Mouse (Mus musculus): ENCODE data around the gene Klc4.

Klc4 gene

DNA sequence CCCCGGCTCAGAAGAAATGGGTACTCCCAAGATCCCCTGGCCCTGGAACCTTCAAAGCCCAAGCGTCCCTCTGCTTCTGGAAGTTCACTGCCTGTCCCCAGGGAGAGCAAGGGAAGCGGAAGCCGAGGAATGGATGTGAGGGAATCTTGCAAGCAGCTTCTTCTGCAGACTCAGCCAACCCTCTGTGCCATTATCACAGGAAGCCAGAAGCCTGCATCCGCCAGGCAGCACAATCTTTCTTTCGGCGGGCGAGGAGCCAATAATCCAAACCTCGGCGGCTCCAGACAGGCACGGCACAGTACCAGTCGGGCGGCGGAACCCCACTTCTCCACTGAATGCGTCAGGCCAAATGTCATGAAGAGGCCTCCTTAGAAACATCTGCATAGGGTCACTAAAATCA, 24.5 kb downstream of the Klc4 start:
- DNase-seq (ENCODE audit: low spot score in 2 of 2), result no peak

DNA sequence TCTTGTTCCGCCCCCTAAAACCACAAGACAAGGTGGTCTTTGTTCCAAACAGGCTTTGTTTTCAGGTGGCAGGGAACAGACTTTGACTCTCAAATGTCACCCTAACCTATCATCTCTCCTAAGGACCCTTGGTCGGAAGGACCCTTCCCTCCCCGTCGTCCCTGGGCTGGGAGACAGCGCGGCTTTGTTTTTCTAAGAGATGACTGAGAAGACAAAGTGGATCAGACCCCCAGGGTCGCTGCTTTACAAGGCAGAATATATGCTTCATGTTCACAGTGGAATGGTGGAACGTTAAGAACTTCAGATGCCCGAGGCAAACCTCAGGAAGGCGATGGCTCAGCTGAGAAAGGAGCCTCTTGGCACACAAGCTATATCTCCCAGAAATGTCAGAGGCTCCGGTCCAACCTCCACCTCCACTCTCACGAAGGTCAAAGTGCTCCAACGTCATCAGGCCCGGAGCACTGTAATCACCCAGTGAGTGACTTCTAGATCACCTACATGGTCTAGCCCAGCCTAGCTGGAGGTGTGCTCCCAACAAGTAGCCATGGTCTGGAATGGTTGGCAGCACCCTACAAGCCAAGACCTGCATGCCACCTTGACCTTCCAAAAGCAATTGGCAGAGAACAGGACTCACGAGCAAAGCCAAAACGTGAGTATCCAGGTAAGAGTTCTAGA, 26.0 kb downstream of the Klc4 start:
- no peak for DNase-seq (ENCODE audit: low spot score in 2 of 2)

DNA sequence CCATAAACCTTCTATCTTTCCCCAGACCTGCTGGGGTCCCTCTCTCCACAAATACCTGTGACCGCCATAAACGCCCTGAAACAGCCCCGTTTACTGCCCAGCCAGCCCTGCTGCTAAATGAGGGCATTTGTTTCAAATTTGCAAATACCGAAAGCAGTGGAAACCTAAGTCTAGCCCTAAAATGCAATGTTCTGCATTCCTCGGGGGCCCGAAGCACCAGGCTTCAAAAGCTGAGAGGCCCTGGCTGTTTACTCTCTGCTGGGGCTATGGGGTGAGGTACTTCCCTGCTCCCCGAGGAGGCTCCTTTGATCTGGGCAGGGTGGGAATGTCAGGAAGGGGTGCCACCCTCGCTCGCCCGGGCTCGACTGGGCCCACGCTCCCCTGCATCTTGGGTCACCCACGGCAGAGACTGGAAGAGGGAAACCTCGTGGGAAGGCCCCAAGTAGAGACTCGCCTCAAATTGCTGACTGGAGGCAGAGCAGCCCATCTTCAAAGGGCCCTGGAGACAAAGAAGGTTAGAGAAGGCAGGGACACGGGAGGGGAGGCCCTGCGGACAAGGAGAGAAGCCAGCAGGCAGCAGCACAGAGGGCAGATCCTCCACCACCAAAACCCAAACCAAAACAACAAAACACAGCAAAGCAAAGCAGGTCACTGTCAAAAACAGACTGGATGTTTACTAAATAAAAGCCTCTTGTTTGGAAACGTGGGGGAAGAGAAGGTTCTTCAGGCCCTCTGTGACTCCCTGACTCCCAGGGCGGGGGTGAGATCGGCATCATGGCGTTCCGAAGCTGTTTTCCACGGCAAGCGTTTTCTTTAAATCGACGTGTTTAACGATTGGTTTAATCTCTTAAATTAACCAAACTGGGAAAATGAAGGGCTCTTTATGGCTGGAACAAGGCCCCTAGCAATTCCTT, 26.8 kb downstream of the Klc4 start:
- no peak for DNase-seq (ENCODE audit: low spot score in 2 of 2)

DNA sequence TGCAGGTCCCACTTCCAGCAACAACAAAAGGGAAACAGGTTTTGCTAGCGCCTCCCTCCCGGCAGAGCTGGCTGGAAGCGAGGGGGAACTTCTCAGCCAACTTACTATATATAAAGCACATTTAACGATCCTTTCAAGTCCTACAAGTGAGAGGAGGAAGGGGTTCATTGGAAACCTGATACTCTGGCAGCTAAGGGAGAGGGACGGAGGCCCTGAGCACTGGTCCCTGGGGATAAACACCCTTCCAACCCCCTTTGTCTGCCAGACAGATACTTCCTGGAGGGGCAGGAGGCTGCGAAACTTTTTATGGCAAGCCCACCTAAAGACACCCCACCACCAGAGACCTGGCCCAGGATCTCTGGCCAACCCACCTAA, 27.4 kb downstream of the Klc4 start:
- no peak for DNase-seq (ENCODE audit: low spot score in 2 of 2)

DNA sequence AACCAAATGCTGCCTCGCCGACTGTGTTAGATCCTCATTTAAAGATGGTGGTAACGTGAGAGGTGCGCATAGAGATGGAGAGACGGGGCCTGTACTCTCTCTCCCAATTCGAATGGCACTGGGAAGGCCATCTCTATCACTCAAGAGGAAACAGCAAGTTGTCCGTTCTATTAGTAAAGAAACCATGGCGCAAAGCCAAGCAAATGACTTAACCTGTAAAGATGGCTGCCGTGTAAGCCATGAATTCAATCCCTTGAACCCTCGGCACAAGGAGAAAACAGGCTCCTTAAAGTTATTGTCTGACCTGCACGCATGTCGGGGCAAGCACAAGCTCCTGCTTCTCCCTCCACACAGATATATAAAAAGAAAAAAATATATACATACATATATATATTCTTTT, 28.0 kb downstream of the Klc4 start:
- DNase-seq (ENCODE audit: low spot score in 2 of 2), result no peak

DNA sequence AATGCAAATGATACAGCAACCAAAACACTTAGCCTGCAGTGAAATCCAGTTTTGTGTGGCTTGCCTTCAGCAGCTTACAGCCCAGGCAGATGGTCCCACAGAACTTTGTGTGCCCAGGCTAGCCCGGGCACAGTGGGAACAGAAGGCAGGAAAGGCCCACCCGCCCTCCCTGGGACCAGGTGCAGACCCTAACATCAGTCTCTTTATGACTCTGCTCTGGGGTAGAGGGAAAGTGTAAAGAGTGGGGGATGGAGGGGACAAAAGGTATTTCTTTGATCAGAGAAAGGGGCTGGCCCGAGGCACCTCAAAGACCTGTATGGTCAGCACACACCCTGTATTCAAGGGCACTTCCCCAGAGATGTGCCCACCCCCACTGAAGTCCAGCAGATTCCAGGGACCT, 32.6 kb downstream of the Klc4 start:
- no peak for DNase-seq (ENCODE audit: low spot score in 2 of 2)

DNA sequence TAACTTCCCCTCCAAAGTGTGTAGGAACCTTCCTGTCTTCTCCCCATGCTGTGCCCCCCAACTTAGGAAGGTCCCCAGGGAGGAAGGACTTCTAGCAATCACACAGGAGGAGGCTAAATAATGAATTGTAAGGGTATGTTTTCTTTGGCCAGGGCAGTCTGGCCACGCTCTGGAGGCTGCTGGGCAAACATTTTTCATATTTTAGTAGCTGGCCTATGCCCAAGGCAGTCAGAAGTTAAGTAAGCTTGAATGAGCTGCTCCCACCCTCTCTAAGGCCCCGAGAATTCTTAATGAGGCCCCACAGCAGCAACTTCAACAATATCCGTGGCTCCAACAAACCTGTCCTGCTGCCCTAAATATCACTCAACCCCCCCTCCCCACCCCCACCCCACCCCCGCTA, 33.0 kb downstream of the Klc4 start:
- DNase-seq (ENCODE audit: low spot score in 2 of 2), result no peak

DNA sequence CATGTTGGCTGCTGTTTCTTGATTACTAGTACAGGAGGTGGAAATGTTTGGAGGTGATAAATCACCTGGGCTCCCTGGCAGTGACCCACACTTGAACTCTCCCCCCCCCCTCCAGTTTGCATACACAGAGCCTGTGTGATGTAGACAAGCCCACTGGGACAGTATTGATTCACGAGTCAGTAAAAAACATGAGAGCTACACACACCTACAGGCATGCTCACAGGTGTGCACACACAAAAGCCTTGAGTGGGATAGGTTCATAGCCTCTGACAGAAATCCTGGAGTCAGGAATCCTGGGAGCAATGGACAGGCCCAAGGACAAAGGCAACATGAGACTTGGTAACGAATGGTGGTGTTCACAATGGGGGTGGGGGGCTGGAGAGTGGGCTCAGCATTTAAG, 33.6 kb downstream of the Klc4 start:
- no peak for DNase-seq (ENCODE audit: low spot score in 2 of 2)

DNA sequence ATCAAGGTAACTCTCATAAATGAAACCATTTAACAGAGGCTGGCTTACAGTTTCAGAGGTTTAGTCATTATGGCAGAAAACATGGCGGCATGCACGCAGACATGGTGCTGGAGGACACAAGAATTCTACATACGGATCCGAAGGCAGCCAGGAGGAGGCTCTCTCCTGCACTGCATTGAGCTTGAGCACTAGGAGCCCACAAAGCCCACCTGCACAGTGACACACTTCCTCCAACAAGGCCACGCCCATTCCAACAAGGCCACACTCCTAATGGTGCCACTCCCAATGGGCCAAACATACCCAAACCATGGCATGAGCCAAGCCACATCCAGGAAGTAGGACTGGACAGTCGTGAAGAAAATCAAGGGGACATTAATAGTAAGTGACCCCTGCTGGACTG, 34.5 kb downstream of the Klc4 start:
- DNase-seq (ENCODE audit: low spot score in 2 of 2), result no peak

DNA sequence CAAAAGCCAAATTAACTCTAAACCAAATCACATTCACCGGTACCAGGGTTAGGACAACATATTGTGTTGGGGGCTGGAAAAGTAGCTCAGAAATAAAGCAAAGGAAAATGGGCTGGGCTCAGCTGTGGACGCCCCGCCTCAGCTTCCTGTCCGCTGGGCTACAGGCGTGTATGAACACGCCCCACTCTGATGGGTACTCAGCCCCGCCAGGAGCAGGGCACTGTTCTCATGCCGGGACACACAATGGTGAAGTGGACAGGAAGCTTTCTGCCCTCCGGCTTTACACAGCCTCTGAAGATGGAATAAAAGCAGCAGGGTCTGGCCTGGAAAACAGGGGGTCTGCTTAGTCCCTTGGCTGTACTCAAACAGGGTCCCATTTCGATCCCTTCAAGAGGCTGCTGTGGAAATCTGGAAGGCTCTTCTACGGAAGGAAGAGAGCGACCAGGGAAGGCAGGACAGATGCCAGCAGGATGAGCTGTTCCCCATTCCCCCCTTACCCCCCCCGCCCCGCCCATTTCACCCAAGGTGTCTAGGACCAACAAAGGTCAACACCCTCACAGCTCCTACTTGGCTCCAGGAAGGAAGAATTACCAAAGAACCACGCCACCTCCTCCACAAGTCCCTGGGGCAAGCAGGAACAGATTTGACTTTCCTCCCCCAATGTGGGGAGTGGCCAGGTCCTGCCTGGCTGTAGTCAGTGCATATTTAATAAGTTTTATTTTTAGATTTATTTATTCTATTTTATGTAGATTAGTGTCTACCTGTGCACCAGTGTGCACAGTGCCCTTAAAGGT, 35.9 kb downstream of the Klc4 start:
- DNase-seq (ENCODE audit: low spot score in 2 of 2), result no peak

DNA sequence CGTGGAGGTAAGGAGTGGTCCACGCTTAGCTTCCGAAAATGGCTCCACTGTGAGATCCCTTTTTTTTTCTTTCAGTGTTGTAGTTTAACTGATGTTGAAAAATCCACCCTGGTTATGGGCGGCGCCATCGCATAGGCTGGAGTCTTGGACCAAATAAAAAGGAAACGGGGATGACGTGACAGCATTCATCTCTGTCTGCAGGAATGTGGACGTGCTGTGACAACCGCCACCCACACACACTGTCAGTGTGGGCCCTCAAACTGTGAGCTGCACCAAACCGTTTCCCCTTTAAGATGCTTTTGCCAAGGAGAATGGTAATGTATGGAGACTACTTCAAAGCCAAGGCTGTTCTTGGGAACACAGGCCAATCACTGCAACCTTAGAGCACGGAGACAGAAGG, 39.8 kb downstream of the Klc4 start:
- DNase-seq (ENCODE audit: low spot score in 2 of 2), result no peak

DNA sequence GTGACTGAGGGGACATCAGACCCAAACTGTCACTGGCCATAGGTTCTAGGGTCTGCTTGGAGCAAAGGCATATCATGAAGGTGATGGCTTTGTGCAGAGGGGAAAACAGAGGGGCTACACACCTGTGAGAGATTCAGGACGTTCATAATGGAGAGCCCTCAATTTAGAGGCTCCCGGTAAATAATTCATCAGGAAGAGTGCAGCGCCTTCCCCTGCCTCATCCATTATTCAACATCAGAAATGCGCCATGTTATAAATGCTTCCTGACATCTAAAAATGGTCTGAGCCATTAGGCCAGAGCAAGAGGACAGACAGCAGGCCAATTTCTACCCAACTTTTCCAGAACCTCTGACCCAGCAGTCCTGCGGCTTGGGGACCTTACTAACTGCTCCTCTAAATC, 40.7 kb downstream of the Klc4 start:
- no peak for DNase-seq (ENCODE audit: low spot score in 2 of 2)

DNA sequence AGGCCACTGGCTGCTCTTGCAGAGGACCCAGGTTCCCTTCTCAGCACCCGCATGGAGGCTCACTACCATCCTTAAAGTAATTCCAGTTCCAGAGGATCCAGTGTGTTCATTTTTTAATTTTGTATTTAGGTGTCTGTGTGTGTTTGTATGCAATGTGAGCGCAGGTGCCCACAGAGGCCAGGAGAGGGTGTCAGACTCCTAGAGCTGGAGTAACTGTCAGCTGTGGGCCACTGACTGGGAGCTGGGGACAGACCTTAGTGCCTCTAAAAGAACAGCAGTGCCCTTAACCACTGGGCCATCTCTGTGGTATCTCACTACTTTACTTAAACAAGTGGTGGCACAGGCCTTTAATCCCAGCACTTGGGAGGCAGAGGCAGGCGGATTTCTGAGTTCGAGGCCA, 42.6 kb downstream of the Klc4 start:
- DNase-seq (ENCODE audit: low spot score in 2 of 2), result no peak

DNA sequence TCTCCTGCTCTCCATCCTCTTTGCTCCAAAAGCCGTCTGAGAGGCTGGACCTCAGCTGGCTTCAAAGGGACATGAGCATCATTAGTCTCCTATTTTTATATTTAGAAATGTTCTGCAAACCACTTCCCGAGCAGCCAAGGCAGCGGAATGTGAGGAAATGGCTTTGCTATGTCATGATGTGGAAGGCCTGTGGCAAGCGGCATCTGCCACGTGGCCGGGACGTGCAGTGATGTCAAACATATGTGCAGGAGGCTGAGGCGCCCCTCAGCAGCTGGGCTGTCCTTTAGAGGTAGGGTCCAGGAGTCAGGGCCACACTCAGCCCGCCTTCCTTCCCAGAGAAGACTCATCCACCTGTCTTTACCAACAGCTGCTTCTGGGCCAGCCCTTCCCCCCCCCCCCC, 43.6 kb downstream of the Klc4 start:
- DNase-seq (ENCODE audit: low spot score in 2 of 2), result no peak

DNA sequence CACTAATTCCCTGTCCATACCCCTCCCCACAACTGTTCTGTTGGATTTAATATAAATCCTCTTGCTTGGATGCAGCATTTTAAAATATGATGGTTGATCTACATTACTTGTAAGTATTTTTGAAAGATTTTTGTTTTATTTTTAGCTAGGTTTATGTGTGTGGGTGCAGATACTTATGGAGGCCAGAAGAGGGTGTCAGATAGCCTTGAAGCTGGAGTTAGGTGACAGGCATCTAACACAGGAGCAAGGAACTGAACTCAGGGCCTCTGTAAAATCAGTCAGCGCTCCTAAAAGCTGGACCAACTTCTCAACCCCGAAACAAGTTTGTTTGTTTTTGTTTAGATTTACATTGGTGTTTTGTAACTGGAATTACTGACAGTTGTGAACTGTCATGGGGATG, 45.3 kb downstream of the Klc4 start:
- no peak for DNase-seq (ENCODE audit: low spot score in 2 of 2)

DNA sequence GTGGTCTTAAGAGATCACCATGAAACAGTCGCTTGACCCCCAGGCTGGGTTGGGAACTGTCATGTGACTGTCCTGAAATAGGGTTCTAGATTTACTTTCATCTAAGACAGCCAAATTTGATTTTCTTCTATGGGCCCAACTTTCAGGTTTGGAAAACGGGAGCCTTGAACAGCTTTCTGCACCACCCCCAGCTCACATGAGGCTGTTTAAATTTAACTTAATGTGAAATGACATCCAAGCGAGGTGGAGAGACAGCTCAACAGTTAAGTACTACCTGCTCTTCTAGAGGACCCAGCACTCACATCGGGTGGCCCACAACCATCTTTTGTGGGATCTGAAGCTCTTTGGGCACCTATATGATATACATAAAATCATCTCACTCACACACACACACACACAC, 46.9 kb downstream of the Klc4 start:
- no peak for DNase-seq (ENCODE audit: low spot score in 2 of 2)

DNA sequence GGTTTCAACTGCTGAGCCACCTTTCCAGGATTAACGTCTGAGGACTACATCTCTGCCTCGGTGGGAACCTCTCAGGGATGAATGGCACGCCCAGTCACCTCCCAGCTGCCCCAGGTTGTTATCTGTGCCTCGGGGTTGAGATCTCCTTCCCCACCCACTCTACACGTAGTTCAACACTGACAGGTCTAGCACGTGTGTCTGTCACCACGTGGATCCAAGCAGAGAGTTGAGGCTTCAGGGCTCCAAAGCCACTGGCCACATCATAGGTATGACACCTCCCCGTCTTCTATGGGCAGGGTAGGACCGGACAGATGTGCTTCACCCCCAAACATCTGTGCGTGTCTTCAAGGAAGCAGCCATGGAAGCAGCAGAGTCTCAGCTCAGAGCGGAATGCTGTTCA, 47.9 kb downstream of the Klc4 start:
- DNase-seq (ENCODE audit: low spot score in 2 of 2), result no peak

DNA sequence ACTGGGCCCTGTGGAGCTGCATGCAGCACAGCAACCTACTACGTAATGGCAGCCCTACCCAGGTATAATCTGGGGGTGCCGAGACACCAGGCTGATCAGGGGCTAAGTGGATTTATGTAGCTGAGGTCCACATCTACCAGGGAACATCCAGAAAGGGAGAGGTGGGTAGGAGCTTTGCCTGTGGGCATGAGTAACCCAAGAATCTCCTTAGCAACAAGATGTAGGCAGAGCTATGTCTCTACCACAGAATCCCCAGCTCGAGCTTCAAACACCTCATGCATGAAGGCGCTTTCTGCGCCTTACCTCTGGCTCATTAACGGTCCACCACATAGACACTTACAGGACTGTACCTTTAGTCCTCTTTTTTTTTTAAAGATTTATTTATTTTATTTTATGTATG, 50.5 kb downstream of the Klc4 start:
- no peak for DNase-seq (ENCODE audit: low spot score in 2 of 2)

DNA sequence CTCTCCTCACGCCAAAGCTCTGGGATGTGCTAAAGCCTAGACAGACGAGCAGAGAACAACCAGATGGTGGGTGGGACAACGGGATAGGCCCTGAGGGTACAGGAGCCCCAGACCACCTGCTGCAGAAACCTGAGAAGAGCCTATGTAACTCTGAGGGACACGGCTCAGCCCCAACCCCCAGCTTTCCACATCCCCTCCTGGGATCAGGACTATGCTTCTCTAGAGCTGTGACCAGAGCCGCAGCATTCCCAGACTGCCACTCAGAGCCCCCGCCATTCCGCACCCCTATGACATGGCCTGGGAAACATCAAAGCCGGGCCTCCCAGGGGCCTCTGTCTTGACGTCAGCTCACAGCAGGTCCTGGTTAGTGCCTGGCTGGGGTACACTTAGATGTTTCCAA, 51.2 kb downstream of the Klc4 start:
- no peak for DNase-seq (ENCODE audit: low spot score in 2 of 2)

DNA sequence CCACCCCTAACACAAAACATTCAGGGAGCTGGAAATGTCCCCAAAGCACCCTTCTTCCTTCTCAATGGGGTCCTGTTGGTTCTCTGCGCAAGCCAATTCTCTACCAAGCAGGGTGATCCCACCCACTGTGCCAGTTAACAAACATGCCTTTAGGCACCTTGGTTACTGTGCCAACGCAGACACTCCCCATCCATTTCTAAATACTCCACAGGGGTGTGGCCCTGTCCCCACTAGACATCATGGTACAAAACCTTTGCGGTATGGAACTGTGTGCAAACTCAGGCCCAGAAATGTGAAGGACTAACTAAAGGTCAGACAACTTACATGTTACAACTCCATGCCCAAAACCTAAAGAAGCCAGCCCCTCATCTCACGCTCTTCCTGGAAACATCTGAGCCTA, 52.7 kb downstream of the Klc4 start:
- DNase-seq (ENCODE audit: low spot score in 2 of 2), result no peak

DNA sequence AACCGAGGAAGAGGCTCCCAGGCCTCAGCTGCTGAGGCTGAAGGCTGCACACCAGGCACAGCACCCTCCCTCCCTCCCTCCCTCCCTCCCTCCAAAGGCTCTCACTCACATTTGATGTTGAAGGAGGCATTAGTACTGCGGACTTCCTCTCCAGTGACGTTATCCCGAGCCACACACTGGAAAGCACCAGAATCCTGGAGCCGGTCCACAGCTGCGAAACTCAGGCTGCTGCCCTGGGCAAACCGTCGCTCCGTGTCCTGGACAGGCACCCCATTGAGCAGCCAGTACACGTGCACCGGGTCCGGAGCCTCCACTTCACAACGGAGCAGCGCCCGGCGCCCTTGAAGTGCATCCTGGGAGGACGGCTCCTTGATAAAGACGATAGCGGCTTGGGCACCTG, 54.4 kb downstream of the Klc4 start:
- DNase-seq (ENCODE audit: low spot score in 2 of 2), result no peak

DNA sequence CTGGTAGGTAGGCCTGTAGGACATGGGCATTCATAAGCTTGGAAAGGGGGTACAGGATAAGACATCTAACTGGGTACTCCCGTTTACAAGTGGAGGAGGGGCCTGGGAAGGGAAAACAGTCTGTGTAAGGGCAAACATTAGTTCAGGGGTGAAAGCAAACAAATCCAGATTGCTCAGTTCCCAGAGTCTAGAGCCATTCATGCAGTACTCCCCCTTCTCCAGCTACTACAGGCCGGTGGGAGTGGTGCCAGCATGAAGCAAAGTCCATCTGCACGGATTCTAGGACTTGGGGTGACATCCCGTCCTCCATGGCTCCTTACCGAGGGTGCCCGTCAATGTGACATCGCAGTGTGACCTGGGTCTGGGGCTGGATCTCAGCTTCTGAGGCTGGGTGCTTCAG, 55.4 kb downstream of the Klc4 start:
- no peak for DNase-seq (ENCODE audit: low spot score in 2 of 2)
